ENCODE assay signal across 8 mouse cellular contexts in the genomic region with DNA sequence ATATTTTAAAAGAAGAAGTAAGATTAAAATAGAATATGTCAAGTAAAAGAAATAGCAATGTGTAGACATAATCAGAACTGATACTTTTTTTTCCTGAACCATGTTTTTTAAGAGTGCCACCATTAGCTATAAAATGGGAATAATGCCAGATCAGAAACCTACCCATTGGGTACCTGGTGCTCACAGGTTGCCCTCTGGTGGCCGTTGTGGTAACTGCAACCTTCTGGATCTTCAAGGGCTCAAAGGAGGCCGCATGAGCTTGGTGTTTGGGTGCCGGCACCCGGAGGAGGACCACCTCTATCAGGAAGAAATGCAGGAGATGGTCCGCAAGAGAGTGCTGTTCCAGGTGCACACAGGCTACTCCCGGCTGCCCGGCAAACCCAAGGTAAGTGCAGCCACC. TPM values are rescaled to one million over a fixed set of nuclear protein-coding genes. Genes with fewer than 3 reads are reported as not detected.
DNase-seq lines count a peak whose midpoint lies in the region; ATAC-seq and TF ChIP-seq lines count a peak whose summit lies in the region.

No protein-coding gene starts in this region.

- 10% methylated on average over 7 of the region's 7 CpGs for WGBS in kidney, embryonic 14.5 days
- WGBS in embryonic facial prominence, embryonic 11.5 days = 9% methylated on average over 7 of the region's 7 CpGs
- 12% methylated on average over 7 of the region's 7 CpGs for WGBS in hindbrain, postnatal 0 days

- TF ChIP-seq CTCF in hindbrain, postnatal 0 days (IDR thresholded peaks at IDR 0.05; ENCODE audit: low read depth) = peak; percentile 91

- ATAC-seq in kidney, embryonic 14.5 days (ENCODE audit: low FRiP score, low TSS enrichment) = no peak
- no peak for ATAC-seq in embryonic facial prominence, embryonic 11.5 days (replicated peaks; ENCODE audit: insufficient number of reproducible peaks, low FRiP score, low TSS enrichment, low read depth)
- peak; percentile 45; the same call in 1 of the 2 replicates for ATAC-seq in hindbrain, postnatal 0 days

- no peaks in the 10 kb centered on the region for H3K4me1 ChIP-seq in kidney, embryonic 14.5 days (ENCODE audit: control insufficient read depth, insufficient read depth, low read length)
- no peaks in the 10 kb centered on the region; the same call in 1 of the 2 replicates for H3K4me1 ChIP-seq in embryonic facial prominence, embryonic 11.5 days (ENCODE audit: control insufficient read depth, insufficient read depth, low read length)
- H3K4me1 ChIP-seq in hindbrain, postnatal 0 days (ENCODE audit: insufficient read depth, low read length) = no peaks in the 10 kb centered on the region

- no peak overlapping the region for H3K4me2 ChIP-seq in kidney, embryonic 14.5 days (replicated peaks; ENCODE audit: low read depth, low read length)
- no peak overlapping the region for H3K4me2 ChIP-seq in embryonic facial prominence, embryonic 11.5 days (ENCODE audit: low read depth, low read length)
- H3K4me2 ChIP-seq in hindbrain, postnatal 0 days (ENCODE audit: low read depth, low read length) = no peak overlapping the region

- no peaks in the 10 kb centered on the region for H3K36me3 ChIP-seq in kidney, embryonic 14.5 days (ENCODE audit: control insufficient read depth, insufficient read depth, low read length)
- no peaks in the 10 kb centered on the region for H3K36me3 ChIP-seq in embryonic facial prominence, embryonic 11.5 days (replicated peaks; ENCODE audit: control insufficient read depth, insufficient read depth, low read depth, low read length)
- H3K36me3 ChIP-seq in hindbrain, postnatal 0 days (ENCODE audit: insufficient read depth, low read length) = no peaks in the 10 kb centered on the region

- H3K9me3 ChIP-seq in kidney, embryonic 14.5 days (ENCODE audit: control insufficient read depth, low read length) = no peaks in the 10 kb centered on the region
- H3K9me3 ChIP-seq in embryonic facial prominence, embryonic 11.5 days (replicated peaks; ENCODE audit: control insufficient read depth, low read length) = no peaks in the 10 kb centered on the region
- H3K9me3 ChIP-seq in hindbrain, postnatal 0 days (ENCODE audit: low read length) = no peaks in the 10 kb centered on the region

- no peak overlapping the region for H3K27ac ChIP-seq in kidney, embryonic 14.5 days (ENCODE audit: low read depth, low read length)
- H3K27ac ChIP-seq in embryonic facial prominence, embryonic 11.5 days (replicated peaks; ENCODE audit: low read depth, low read length) = no peak overlapping the region
- no peak overlapping the region for H3K27ac ChIP-seq in hindbrain, postnatal 0 days

- peak; percentile 57 for DNase-seq in kidney, adult 11 months
- peak; percentile 30 to 36 for DNase-seq in adrenal gland, postnatal 4 days (ENCODE audit: low spot score in 2 of 2)
- peak; percentile 88 for DNase-seq in embryonic facial prominence, embryonic 11.5 days (ENCODE audit: low spot score)
- peak; percentile 89 for DNase-seq in hindbrain, postnatal 0 days (ENCODE audit: low spot score)
- DNase-seq in left cerebral cortex, postnatal 4 days = peak; percentile 83
- DNase-seq in ovary, postnatal 14 days (ENCODE audit: low spot score) = peak; percentile 57
- DNase-seq in thymus, postnatal 10 days (ENCODE audit: low spot score in 2 of 2) = peak; percentile 68 to 88

- H3K27me3 ChIP-seq in kidney, embryonic 14.5 days (ENCODE audit: control insufficient read depth, insufficient read depth, low read length) = peaks cover 4% of the 10 kb centered on the region; the same call in 1 of the 2 replicates
- no peaks in the 10 kb centered on the region for H3K27me3 ChIP-seq in embryonic facial prominence, embryonic 11.5 days (ENCODE audit: control insufficient read depth, insufficient read depth, low read length)
- H3K27me3 ChIP-seq in hindbrain, postnatal 0 days (ENCODE audit: insufficient read depth, low read length) = no peaks in the 10 kb centered on the region

- no peak overlapping the region for H3K9ac ChIP-seq in kidney, embryonic 14.5 days (ENCODE audit: low read depth, low read length)
- no peak overlapping the region for H3K9ac ChIP-seq in embryonic facial prominence, embryonic 11.5 days (replicated peaks; ENCODE audit: low read length)
- H3K9ac ChIP-seq in hindbrain, postnatal 0 days (replicated peaks; ENCODE audit: low read length) = no peak overlapping the region

- intact Hi-C loops in left cerebral cortex, postnatal 4 days (cut with DNase I) = loop anchor here (5.0 to 10.0 kb wide), 2 partner anchors 94 to 401 kb away; partner anchors contain the start of gene Tmem97

- no peak overlapping the region for H3K4me3 ChIP-seq in kidney, embryonic 14.5 days (ENCODE audit: low read length)
- no peak overlapping the region for H3K4me3 ChIP-seq in embryonic facial prominence, embryonic 11.5 days (ENCODE audit: low read depth, low read length)
- H3K4me3 ChIP-seq in hindbrain, postnatal 0 days (ENCODE audit: low read length) = no peak overlapping the region

RNA-seq across cellular contexts. Expression of gene Lgals9, which starts 28.5 kb away (rescaled TPM):
- 24.6 and 26.4 TPM in 2 replicates for polyA plus RNA-seq in kidney, embryonic 14.5 days (2014; fragmentation: Nextera tagmentation; extraction: Ambion mirVana)
- total RNA-seq in adrenal gland, postnatal 4 days (2021) = 10 to 100 TPM; 32.6 to 57.1 TPM
- polyA plus RNA-seq in embryonic facial prominence, embryonic 11.5 days (2014; fragmentation: Nextera tagmentation; extraction: Ambion mirVana) = 5.1 and 6.0 TPM in 2 replicates
- total RNA-seq in hindbrain, postnatal 0 days (2014; rRNA removed) = 19.0 and 21.8 TPM in 2 replicates
- 23.3 and 24.0 TPM in 2 replicates for polyA plus RNA-seq in hindbrain, postnatal 0 days (2015; fragmentation: Nextera tagmentation; extraction: Ambion mirVana)
- 1 to 10 TPM; 4.1 to 5.2 TPM for total RNA-seq in left cerebral cortex, postnatal 4 days (2021)

RNA-seq across cellular contexts. Expression of gene Nos2, which starts 35.7 kb away (rescaled TPM):
- 1.1 and 1.7 TPM in 2 replicates for polyA plus RNA-seq in kidney, embryonic 14.5 days (2014; fragmentation: Nextera tagmentation; extraction: Ambion mirVana)
- 1 to 10 TPM; 1.7 to 2.7 TPM for total RNA-seq in adrenal gland, postnatal 4 days (2021)
- polyA plus RNA-seq in embryonic facial prominence, embryonic 11.5 days (2014; fragmentation: Nextera tagmentation; extraction: Ambion mirVana) = 0.49 and 1.0 TPM in 2 replicates
- total RNA-seq in hindbrain, postnatal 0 days (2014; rRNA removed) = 0.21 and 0.36 TPM in 2 replicates
- 0.41 and 0.52 TPM in 2 replicates for polyA plus RNA-seq in hindbrain, postnatal 0 days (2015; fragmentation: Nextera tagmentation; extraction: Ambion mirVana)
- 1 to 10 TPM; 1.6 to 1.7 TPM for total RNA-seq in left cerebral cortex, postnatal 4 days (2021)

Comparison
In these comparisons a context has a peak if more than half of its experiments do, and no peak if none do; other contexts are left out.
1. DNase-seq: peak in every context shown above with its lines; median percentile 89 in hindbrain, postnatal 0 days; 88 in embryonic facial prominence, embryonic 11.5 days; 83 in left cerebral cortex, postnatal 4 days; 78 in thymus, postnatal 10 days; 57 in kidney, adult 11 months; 57 in ovary, postnatal 14 days; 33 in adrenal gland, postnatal 4 days.